Mouse (Mus musculus): ENCODE measurements around the gene Nat14.
"Not testable (repeated sequence)": the region's sequence is repeated elsewhere in the genome, so short reads cannot be mapped to it uniquely, and the experiment has no call there.

Gene Nat14

DNA sequence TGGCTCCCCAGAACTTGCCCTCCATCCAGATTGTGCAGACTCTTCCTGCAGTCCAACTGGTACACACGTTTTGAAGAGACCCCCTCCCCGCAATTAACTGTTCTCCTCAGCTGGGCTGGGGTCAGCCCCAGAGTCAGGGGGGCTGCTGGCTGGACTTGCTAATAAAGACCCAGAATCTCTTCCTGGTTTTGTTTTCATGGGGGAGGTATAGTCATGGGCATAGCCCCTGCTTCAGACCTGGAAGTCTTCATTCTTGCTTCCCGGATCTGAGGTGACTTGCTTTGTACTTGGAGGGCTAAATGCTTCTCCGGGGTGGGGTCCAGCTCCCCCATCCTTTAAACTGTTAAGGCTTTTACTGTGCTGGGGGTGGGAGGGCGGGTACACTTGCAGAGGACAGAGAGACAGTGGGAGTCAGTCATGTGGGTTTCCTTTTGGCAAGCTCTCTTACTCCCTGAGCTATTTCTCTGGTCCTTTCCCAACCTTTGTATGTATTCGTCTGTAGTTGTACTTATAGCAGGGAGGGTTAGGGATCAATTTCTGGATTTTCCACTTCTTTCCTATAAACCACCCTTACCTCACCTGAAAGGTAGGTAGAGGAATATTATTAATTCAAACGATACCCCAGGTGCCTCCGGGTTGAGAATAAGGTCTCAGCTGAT lies at the start of gene Nat14:
Gene Nat14 (plus strand): TSS at position 205 of the 659 bp plus-strand sequence.
- no peak for DNase-seq (ENCODE audit: low spot score)

DNA sequence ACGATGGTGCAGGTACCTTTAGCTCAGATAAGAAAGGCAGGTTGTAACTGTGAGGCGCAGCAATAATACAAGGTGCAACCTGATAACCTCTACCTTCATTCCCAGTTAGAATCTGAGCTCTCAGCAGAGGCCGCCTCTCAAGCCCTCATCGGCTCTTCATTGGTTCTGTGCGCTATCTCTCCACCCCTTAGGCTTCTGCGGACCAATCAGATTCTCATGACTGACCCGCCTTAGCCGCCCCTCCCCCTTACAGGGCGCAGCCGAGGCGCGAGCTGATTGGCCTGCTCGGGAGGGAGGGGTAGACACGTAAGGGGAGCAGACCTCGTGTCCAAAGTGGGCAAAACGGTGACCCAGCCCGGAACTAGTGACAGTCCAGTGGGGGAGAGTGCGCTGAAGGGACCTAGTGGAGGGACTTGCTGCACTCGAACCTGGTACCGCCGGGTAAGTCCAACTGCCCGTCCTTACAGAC lies 45.0 kb upstream of the Nat14 start, which contains the start of gene Isoc2a:
Gene Isoc2a (plus strand): TSS at position 401 of the 469 bp plus-strand sequence.
- DNase-seq (ENCODE audit: low spot score), result peak; percentile 78

DNA sequence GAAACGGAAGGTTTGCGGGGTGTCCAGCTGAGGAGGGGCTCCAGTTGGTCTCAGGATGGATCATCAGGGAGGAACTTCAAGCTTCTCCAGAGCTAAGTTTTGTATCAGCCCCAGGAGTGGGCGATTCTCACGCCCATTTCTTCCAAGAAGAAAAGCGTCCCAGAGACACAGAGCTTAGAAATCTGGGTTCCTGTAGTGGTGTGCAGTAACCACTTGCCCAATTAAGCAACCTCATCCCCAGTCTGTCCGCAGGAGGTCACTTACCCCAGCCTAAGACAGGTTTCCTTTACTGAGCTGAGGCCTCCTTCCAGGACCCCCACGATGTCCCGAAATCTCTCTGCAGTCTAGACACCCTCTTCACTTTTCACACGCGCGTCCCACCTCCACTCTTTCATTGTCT lies 44.6 kb upstream of the Nat14 start:
- no peak for DNase-seq (ENCODE audit: low spot score)

GRCm38 (mm10) chr7:4878186-4878585 lies 43.6 kb upstream of the Nat14 start:
- DNase-seq (ENCODE audit: low spot score), result no peak

GRCm38 (mm10) chr7:4879036-4879435 lies 42.8 kb upstream of the Nat14 start:
- DNase-seq (ENCODE audit: low spot score), result not testable (repeated sequence)

DNA sequence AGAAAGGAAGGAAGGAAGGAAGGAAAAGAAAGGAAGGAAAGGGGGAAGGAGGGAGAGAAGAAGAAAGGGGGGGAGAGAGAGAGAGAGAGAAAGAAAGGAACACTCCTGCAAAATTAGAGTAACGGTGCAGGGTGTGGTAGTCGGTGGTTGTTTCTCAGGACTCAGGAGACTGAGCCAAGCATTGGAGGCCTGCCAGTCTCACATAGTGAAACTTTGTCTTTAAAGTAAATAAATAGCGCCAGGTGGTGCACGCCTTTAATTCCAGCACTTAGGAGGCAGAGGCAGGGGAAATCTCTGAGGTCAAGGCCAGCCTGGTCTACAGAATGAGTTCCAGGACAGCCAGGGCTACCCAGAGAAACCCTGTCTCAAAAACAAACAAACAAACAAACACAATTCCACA lies 35.1 kb upstream of the Nat14 start:
- no peak for DNase-seq (ENCODE audit: low spot score)

DNA sequence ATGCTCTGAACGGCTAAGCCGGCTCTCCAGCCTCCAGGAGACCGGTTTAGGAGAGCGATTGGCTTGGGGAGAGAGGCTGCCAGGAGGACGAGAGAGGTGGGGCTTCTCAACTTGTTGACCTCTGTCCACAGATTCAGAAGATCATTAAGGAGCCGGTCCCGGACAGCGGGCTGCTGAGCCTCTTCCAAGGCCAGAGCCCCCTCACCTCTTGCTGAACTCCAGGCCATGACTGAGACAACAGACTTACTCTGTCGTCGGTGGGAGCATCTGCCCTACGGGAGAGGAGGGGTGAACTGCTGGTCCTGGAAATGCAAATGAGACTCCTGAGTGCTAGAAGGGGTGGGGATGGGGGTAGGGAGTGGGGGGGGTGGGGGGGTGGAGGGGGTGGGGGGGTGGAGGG lies 26.6 kb upstream of the Nat14 start:
- no peak for DNase-seq (ENCODE audit: low spot score)

DNA sequence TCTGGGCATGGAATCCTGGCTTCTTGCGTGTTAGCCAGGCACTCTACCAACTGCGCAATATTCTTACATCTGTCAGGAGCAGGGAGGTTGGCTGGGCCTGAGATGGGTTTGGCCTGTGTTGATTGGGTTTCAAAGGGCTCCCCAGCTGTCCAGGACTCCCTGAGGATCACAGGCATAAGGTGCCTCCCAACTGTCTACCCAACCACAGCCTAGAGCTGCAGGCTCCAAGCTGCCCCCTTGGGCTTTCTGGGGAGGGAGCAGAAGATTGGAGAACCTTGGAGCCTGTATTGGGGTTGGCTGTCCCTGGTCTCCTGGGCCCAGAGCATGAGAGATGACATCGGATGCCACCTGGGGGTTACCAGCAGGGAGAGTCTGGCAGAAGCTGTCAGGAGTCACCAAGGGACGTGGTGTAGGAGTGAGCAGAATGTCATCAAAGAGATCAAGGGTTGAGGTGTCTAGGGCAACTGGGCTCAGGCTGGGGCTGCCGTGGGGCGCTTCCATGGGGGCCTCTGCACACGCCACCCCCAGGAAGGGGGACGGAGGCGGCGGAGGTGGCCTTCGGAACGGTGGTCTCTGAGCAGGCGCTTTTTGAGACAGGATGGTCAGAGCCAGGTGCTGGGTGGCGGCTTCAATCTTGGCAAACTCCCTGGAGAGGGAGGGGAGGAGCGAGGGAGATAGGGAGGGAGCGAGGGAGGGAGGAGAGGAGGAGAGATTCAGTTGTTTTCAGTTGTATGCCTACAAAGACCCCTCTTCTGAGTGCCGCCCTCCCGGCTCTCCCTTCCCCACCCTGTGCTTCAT lies 22.8 kb upstream of the Nat14 start:
- no peak for DNase-seq (ENCODE audit: low spot score)

GRCm38 (mm10) chr7:4899649-4900522 lies 21.9 kb upstream of the Nat14 start:
- DNase-seq (ENCODE audit: low spot score), result no peak

- DNase-seq (ENCODE audit: low spot score), result no peak
These were observed 21.3 kb upstream of the Nat14 start for GRCm38 (mm10) chr7:4900523-4900851.

DNA sequence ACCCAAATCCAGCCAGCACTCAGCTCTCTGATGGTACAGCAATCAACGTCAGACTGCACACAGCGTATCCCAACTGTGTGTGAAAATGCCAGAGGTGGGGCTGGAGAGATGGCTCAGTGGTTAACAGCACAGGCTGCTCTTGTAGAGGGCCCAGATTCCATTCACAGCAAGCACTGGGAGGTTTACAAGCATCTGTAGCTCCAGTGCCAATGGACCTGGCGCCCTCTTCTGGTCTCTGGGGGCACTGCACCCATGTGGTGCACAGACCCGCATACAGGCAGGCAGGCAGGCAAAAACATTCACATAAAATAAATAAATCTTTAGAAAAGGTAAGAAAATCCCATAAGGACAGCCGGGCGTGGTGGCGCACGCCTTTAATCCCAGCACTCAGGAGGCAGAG lies 20.7 kb upstream of the Nat14 start:
- DNase-seq (ENCODE audit: low spot score), result no peak

DNA sequence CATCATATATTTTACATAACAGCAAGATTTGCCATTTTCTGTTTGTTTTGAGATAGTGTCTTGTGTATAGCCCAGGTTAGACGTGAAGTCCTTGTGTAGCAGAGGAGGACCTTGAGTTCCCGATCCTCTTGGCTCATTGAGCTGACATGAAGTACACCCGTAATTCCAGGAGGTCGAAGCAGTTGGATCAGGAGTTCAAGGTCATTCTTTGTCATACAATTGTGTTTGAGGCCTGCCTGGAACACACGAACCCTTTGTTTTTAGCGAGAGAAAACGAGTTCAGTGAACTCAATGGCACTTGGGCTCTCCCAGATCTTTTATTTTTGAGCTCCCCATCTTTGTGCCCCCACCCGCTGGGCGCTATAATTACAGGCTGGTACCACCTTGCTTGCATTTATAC lies 19.4 kb upstream of the Nat14 start:
- DNase-seq (ENCODE audit: low spot score), result no peak

- no peak for DNase-seq (ENCODE audit: low spot score)
These were observed 15.3 kb upstream of the Nat14 start, which contains the start of gene Gm36210 for GRCm38 (mm10) chr7:4906466-4906950. TSS of gene Gm36210 (minus strand) at chr7:4906516.

- DNase-seq (ENCODE audit: low spot score), result no peak
These were observed 10.3 kb upstream of the Nat14 start for GRCm38 (mm10) chr7:4911561-4911960.

- DNase-seq (ENCODE audit: low spot score), result no peak
These were observed 9.6 kb upstream of the Nat14 start for GRCm38 (mm10) chr7:4912248-4912647.

- DNase-seq (ENCODE audit: low spot score), result peak; percentile 89
These were observed 6.7 kb upstream of the Nat14 start, which contains the start of gene Zfp628 for GRCm38 (mm10) chr7:4915007-4915665. TSS of gene Zfp628 (plus strand) at chr7:4915217.

DNA sequence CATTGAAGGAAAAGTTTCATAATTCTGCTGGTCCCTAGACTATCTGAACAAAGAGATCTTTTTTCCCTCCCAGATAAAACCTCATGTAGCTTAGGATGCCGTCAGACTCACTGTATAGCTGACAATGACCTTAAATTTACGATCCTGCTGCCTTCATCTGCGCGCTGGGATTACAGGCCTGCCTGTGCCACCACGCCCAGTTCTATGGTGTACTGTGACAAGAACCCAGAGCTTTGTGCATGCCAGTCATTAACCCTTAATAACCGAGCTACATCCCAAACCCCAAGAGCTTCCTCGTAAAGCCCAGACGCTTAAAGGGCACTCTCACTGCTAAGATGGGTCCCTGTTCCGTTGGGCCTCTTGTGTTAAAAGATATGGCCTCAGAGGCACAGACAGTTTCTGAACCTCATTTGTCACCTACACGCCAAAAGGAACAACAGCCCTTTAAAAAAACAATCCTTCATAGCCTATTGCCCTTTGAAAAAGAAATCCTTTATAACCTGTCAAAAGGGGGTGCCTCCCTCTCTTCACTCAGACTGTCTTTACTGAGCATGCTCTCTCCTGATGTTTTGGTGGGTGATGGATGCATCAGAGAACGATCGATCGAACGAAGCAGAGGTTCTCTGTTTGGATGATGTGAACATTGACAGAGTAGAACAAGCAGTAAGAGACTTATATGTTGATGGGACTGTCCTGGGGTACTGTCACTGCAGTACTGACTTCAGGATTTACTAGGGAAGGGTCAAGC lies 6.0 kb upstream of the Nat14 start:
- DNase-seq (ENCODE audit: low spot score), result no peak

DNA sequence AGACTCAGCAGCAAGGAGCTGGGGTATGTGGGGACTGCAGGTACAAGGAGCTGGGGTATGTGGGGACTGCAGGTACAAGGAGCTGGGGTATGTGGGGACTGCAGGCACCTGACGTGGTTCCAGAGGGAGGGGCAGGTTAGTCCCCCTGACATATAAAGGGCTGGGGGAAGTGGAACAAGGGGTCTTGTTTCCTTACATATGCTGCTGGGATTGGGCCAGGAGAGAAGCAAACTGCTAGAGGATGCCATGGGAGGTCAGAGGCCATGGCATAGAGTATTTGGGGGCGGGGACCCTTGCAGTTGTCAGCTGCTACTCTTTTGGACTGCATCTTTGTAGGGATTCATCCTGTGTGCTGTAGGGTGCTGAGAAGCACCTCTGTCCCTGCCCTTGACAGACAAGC lies 4.3 kb upstream of the Nat14 start:
- DNase-seq (ENCODE audit: low spot score), result no peak

DNA sequence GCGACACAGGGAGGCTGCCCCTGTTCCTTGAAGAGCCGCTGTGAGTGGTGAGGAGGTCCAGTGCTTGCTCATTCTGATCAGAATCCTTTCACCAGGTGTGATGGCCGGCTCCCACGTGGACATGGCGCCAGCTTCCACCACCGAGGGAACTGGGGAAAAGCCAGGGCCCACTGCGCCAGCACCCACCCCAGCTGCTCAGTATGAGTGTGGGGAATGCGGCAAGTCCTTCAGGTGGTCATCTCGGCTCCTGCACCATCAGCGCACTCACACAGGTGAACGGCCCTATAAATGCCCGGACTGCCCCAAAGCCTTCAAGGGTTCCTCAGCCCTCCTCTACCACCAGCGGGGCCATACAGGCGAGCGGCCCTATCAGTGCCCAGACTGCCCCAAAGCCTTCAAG lies 3.1 kb upstream of the Nat14 start:
- no peak for DNase-seq (ENCODE audit: low spot score)

DNA sequence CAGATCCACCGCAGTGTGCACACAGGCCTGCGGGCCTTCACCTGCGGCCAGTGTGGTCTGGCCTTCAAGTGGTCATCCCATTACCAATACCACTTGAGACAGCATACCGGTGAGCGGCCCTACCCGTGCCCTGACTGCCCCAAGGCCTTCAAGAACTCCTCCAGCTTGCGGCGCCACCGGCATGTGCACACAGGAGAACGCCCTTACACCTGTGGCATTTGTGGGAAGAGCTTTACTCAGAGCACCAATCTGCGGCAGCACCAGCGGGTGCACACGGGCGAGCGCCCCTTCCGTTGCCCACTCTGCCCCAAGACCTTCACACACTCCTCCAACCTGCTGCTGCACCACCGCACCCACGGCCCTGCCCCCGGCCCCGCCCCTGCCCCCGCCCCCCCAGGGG lies 2.7 kb upstream of the Nat14 start:
- DNase-seq (ENCODE audit: low spot score), result no peak

- no peak for DNase-seq (ENCODE audit: low spot score)
These were observed 1.9 kb upstream of the Nat14 start for GRCm38 (mm10) chr7:4919971-4920370.

Measured in left cerebral cortex, adult 11 months (tissue).